Mouse (Mus musculus): ENCODE measurements around the gene Calr3. TPM values are rescaled to one million over a fixed set of nuclear protein-coding genes. Genes with fewer than 3 reads are reported as not detected.

The Calr3 gene
- total and polyA plus RNA-seq, 3 experiments: 5.7 to 25.1 (median 20.3) TPM

GRCm38 (mm10) chr8:72415252-72415651 is 28.4 kb downstream of the Calr3 start:
- Histone ChIP-seq H3K27me3 (ENCODE audit: control insufficient read depth, insufficient read depth, low read length) (no peaks in the 10 kb centered on the region), H3K79me2 (replicated peaks; ENCODE audit: control insufficient read depth, insufficient read depth, low read length) (peaks cover 15% of the 10 kb centered on the region), H3K36me3 (ENCODE audit: control insufficient read depth, insufficient read depth, low read length) (peaks cover 6% of the 10 kb centered on the region), H3K4me1 (ENCODE audit: control insufficient read depth, insufficient read depth, low read length) (peaks cover 53% of the 10 kb centered on the region), H3K9ac (ENCODE audit: low read depth, low read length) (no peak overlapping the region), H3K4me3 (no peak overlapping the region), H3K27ac (no peak overlapping the region; the same call in 1 of the 2 replicates)
- no peak for DNase-seq
- intact Hi-C loops (cut with DNase I): no loop called here
- TF ChIP-seq EP300 (IDR thresholded peaks at IDR 0.05; ENCODE audit: insufficient read depth, low read depth, low read length) (no peak), CTCF (IDR thresholded peaks at IDR 0.05) (no peak), POLR2A (IDR thresholded peaks at IDR 0.05; ENCODE audit: insufficient read depth, low read depth, low read length) (no peak)
- WGBS: 30% methylated on average over 2 of the region's 2 CpGs

- TF ChIP-seq CTCF (IDR thresholded peaks at IDR 0.05) (no peak), EP300 (IDR thresholded peaks at IDR 0.05; ENCODE audit: insufficient read depth, low read depth, low read length) (no peak), POLR2A (IDR thresholded peaks at IDR 0.05; ENCODE audit: insufficient read depth, low read depth, low read length) (no peak)
- H3K36me3 ChIP-seq (ENCODE audit: control insufficient read depth, insufficient read depth, low read length): peaks cover 7% of the 10 kb centered on the region
- H3K4me3 ChIP-seq: no peak overlapping the region
- peaks cover 13% of the 10 kb centered on the region for H3K79me2 ChIP-seq (replicated peaks; ENCODE audit: control insufficient read depth, insufficient read depth, low read length)
- DNase-seq: no peak
- H3K27me3 ChIP-seq (ENCODE audit: control insufficient read depth, insufficient read depth, low read length): no peaks in the 10 kb centered on the region
- H3K4me1 ChIP-seq (ENCODE audit: control insufficient read depth, insufficient read depth, low read length): peaks cover 52% of the 10 kb centered on the region
- no peak overlapping the region for H3K9ac ChIP-seq (ENCODE audit: low read depth, low read length)
- no peak overlapping the region for H3K27ac ChIP-seq
- 52% methylated on average over 7 of the region's 7 CpGs for WGBS
- intact Hi-C loops (cut with DNase I): no loop called here
These were observed 29.8 kb downstream of the Calr3 start for GRCm38 (mm10) chr8:72413839-72414238.

- Histone ChIP-seq H3K27me3 (ENCODE audit: control insufficient read depth, insufficient read depth, low read length) (no peaks in the 10 kb centered on the region), H3K36me3 (ENCODE audit: control insufficient read depth, insufficient read depth, low read length) (peaks cover 12% of the 10 kb centered on the region), H3K79me2 (replicated peaks; ENCODE audit: control insufficient read depth, insufficient read depth, low read length) (peaks cover 14% of the 10 kb centered on the region), H3K4me1 (ENCODE audit: control insufficient read depth, insufficient read depth, low read length) (peaks cover 34% of the 10 kb centered on the region), H3K9ac (ENCODE audit: low read depth, low read length) (no peak overlapping the region), H3K4me3 (no peak overlapping the region), H3K27ac (no peak overlapping the region)
- TF ChIP-seq POLR2A (IDR thresholded peaks at IDR 0.05; ENCODE audit: insufficient read depth, low read depth, low read length): no peak
- TF ChIP-seq EP300 (IDR thresholded peaks at IDR 0.05; ENCODE audit: insufficient read depth, low read depth, low read length): no peak
- TF ChIP-seq CTCF (IDR thresholded peaks at IDR 0.05): no peak
- 33% methylated on average over 3 of the region's 3 CpGs for WGBS
- no peak for DNase-seq
- intact Hi-C loops (cut with DNase I): no loop called here
These were observed 34.2 kb downstream of the Calr3 start for GRCm38 (mm10) chr8:72409443-72409842.

GRCm38 (mm10) chr8:72407878-72408277 is 35.8 kb downstream of the Calr3 start:
- Histone ChIP-seq H3K4me1 (ENCODE audit: control insufficient read depth, insufficient read depth, low read length) (peaks cover 29% of the 10 kb centered on the region), H3K4me3 (no peak overlapping the region), H3K27me3 (ENCODE audit: control insufficient read depth, insufficient read depth, low read length) (no peaks in the 10 kb centered on the region), H3K9ac (ENCODE audit: low read depth, low read length) (no peak overlapping the region), H3K79me2 (replicated peaks; ENCODE audit: control insufficient read depth, insufficient read depth, low read length) (peaks cover 11% of the 10 kb centered on the region), H3K36me3 (ENCODE audit: control insufficient read depth, insufficient read depth, low read length) (peaks cover 12% of the 10 kb centered on the region), H3K27ac (no peak overlapping the region)
- intact Hi-C loops (cut with DNase I): no loop called here
- DNase-seq: no peak
- TF ChIP-seq EP300 (IDR thresholded peaks at IDR 0.05; ENCODE audit: insufficient read depth, low read depth, low read length): no peak
- TF ChIP-seq POLR2A (IDR thresholded peaks at IDR 0.05; ENCODE audit: insufficient read depth, low read depth, low read length): no peak
- no peak for TF ChIP-seq CTCF (IDR thresholded peaks at IDR 0.05)
- WGBS: 50% methylated on average over 1 of the region's 1 CpGs

- H3K36me3 ChIP-seq (ENCODE audit: control insufficient read depth, insufficient read depth, low read length): peaks cover 5% of the 10 kb centered on the region; the same call in 1 of the 2 replicates
- peaks cover 8% of the 10 kb centered on the region for H3K79me2 ChIP-seq (replicated peaks; ENCODE audit: control insufficient read depth, insufficient read depth, low read length)
- intact Hi-C loops (cut with DNase I): no loop called here
- H3K27ac ChIP-seq: no peak overlapping the region
- H3K9ac ChIP-seq (ENCODE audit: low read depth, low read length): no peak overlapping the region
- no peak overlapping the region for H3K4me3 ChIP-seq
- peaks cover 19% of the 10 kb centered on the region for H3K4me1 ChIP-seq (ENCODE audit: control insufficient read depth, insufficient read depth, low read length)
- no peak for DNase-seq
- TF ChIP-seq CTCF (IDR thresholded peaks at IDR 0.05): no peak
- TF ChIP-seq EP300 (IDR thresholded peaks at IDR 0.05; ENCODE audit: insufficient read depth, low read depth, low read length): no peak
- no peak for TF ChIP-seq POLR2A (IDR thresholded peaks at IDR 0.05; ENCODE audit: insufficient read depth, low read depth, low read length)
- 77% methylated on average over 3 of the region's 3 CpGs for WGBS
- no peaks in the 10 kb centered on the region for H3K27me3 ChIP-seq (ENCODE audit: control insufficient read depth, insufficient read depth, low read length)
These were observed 40.7 kb downstream of the Calr3 start for GRCm38 (mm10) chr8:72402981-72403380.

- intact Hi-C loops (cut with DNase I): no loop called here
- no peak for DNase-seq
- Histone ChIP-seq H3K27ac (no peak overlapping the region), H3K27me3 (ENCODE audit: control insufficient read depth, insufficient read depth, low read length) (no peaks in the 10 kb centered on the region), H3K79me2 (replicated peaks; ENCODE audit: control insufficient read depth, insufficient read depth, low read length) (peaks cover 6% of the 10 kb centered on the region), H3K4me3 (no peak overlapping the region), H3K9ac (ENCODE audit: low read depth, low read length) (no peak overlapping the region), H3K36me3 (ENCODE audit: control insufficient read depth, insufficient read depth, low read length) (peaks cover 5% of the 10 kb centered on the region; the same call in 1 of the 2 replicates), H3K4me1 (ENCODE audit: control insufficient read depth, insufficient read depth, low read length) (peaks cover 18% of the 10 kb centered on the region)
- TF ChIP-seq EP300 (IDR thresholded peaks at IDR 0.05; ENCODE audit: insufficient read depth, low read depth, low read length) (no peak), POLR2A (IDR thresholded peaks at IDR 0.05; ENCODE audit: insufficient read depth, low read depth, low read length) (no peak), CTCF (IDR thresholded peaks at IDR 0.05) (no peak)
- 82% methylated on average over 1 of the region's 1 CpGs for WGBS
These were observed 42.3 kb downstream of the Calr3 start for GRCm38 (mm10) chr8:72401381-72401780.
